Mouse (Mus musculus): ENCODE results near the gene Lhcgr. TPM values are rescaled to one million over a fixed set of nuclear protein-coding genes. Genes with fewer than 3 reads are reported as not detected.

The Lhcgr gene
- not detected for polyA plus RNA-seq (2017; shearing (Covaris generic))

DNA sequence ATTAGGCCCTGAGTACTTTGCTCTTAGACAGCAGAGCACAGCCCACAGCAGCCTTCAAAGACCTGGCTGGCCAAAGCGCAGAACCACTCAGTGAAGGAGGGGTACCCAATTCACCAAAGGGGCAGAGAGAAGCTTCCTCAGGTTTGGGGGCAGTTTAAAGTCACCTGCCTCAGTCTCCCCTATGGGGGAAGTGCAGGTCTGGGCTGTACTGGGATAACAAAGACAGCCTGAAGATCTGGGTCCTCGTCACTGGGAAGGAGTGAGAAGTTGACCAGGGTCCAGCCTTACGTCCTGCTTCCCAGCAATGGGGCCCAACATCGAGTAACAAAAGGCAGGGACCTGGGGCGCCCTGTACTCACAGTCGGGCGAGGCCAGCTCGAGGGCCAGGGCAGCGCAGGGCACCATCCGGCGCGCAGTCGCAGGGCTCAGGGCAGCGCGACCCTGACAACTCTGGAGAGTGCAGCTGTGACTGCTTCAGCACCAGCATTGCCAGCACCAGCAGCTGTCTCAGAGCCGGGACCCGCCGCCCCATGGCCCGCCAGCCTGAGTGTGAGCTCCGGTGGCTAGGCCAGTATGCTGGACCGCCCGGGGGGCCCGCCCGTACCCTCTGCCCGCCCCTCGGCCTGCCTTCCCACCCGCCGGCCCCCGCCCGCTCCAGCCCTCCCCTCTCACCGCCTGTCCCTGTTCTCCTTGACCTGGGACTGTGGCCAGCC lies at the start of gene Lhcgr:
Gene Lhcgr (minus strand): TSS at position 551 of the 713 bp plus-strand sequence.

DNA sequence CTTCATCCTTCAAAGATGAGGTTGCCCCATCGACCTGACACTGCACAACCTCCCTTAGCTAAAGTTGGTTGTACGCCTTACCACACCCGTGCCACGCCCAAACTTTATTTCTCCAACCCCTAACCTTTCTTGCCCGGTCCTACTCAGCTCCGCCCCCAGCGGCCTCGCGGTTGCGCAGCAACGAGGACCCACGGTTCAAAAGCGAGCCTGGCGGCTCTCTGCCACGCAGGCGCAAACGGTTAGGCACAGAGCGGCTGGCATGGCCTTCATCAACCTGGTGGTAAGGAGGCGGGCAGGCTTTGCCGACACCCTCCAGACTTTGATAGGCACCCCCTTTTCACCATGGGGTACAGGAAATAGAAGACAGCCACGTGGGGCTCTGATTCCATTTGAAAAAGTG lies 123.3 kb downstream of the Lhcgr start, which contains the start of gene Gtf2a1l:
Gene Gtf2a1l (plus strand): TSS at position 209 of the 400 bp plus-strand sequence.

Other genes starting within 250 kb of the Lhcgr start
- 2.2 TPM for gene Ston1, start 194.3 kb downstream of the Lhcgr start, polyA plus RNA-seq (2017; shearing (Covaris generic))
- not detected for gene Gtf2a1l, start 123.3 kb downstream of the Lhcgr start, polyA plus RNA-seq (2017; shearing (Covaris generic))